ENCODE assay signal across 8 mouse cellular contexts in genomic region chr8:22399285-22399880, GRCm38 (mm10). TPM values are rescaled to one million over a fixed set of nuclear protein-coding genes. Genes with fewer than 3 reads are reported as not detected.
DNase-seq lines count a peak whose midpoint lies in the region; ATAC-seq and TF ChIP-seq lines count a peak whose summit lies in the region.

No protein-coding gene starts in this region.

- H3K4me3 ChIP-seq in kidney, embryonic 14.5 days (ENCODE audit: low read length): peak overlapping the region; percentile 75
- H3K4me3 ChIP-seq in cortical plate, adult 2 months (ENCODE audit: insufficient read depth, low read length): peak overlapping the region; percentile 61
- peak overlapping the region; percentile 92 for H3K4me3 ChIP-seq in hindbrain, embryonic 15.5 days
- peak overlapping the region; percentile 76; the same call in 1 of the 2 replicates for H3K4me3 ChIP-seq in midbrain, embryonic 16.5 days (ENCODE audit: low read depth, low read length)

- no peak for DNase-seq in kidney, adult 18-20 months
- DNase-seq in urinary bladder, adult 18-20 months (ENCODE audit: low spot score in 2 of 2): no peak
- DNase-seq in gastrocnemius, postnatal 25 days: no peak

- 0 out of 2 replicates have a peak overlapping the region, but pooled peaks have one; percentile 79 for H3K9ac ChIP-seq in kidney, embryonic 14.5 days (ENCODE audit: low read depth, low read length)
- no peak overlapping the region; the same call in 1 of the 2 replicates for H3K9ac ChIP-seq in hindbrain, embryonic 15.5 days
- peak overlapping the region; percentile 83; the same call in 1 of the 2 replicates for H3K9ac ChIP-seq in midbrain, embryonic 16.5 days (ENCODE audit: low read depth, low read length)

- no peak for ATAC-seq in kidney, embryonic 14.5 days (ENCODE audit: low FRiP score, low TSS enrichment)
- ATAC-seq in hindbrain, embryonic 15.5 days (ENCODE audit: low FRiP score, low read depth): no peak
- no peak for ATAC-seq in midbrain, embryonic 16.5 days
- ATAC-seq in inflammation-experienced regulatory T-cells, adult 6 months: no peak

- H3K27me3 ChIP-seq in kidney, embryonic 14.5 days (ENCODE audit: control insufficient read depth, insufficient read depth, low read length): no peaks in the 10 kb centered on the region
- no peaks in the 10 kb centered on the region for H3K27me3 ChIP-seq in hindbrain, embryonic 15.5 days
- H3K27me3 ChIP-seq in midbrain, embryonic 16.5 days (ENCODE audit: control insufficient read depth, insufficient read depth, low read depth, low read length): no peaks in the 10 kb centered on the region

- TF ChIP-seq POLR2A in cortical plate, adult 2 months (IDR thresholded peaks at IDR 0.05; ENCODE audit: extremely low read depth, insufficient read depth, low read length): no peak

- no peak overlapping the region for H3K27ac ChIP-seq in kidney, embryonic 14.5 days (ENCODE audit: low read depth, low read length)
- no peak overlapping the region for H3K27ac ChIP-seq in cortical plate, adult 2 months (ENCODE audit: insufficient read depth, low read length)
- peak overlapping the region; percentile 90; the same call in 1 of the 2 replicates for H3K27ac ChIP-seq in hindbrain, embryonic 15.5 days (replicated peaks)
- no peak overlapping the region for H3K27ac ChIP-seq in midbrain, embryonic 16.5 days (ENCODE audit: low read length)

- no peaks in the 10 kb centered on the region for H3K9me3 ChIP-seq in kidney, embryonic 14.5 days (ENCODE audit: control insufficient read depth, low read length)
- H3K9me3 ChIP-seq in hindbrain, embryonic 15.5 days: no peaks in the 10 kb centered on the region
- H3K9me3 ChIP-seq in midbrain, embryonic 16.5 days (replicated peaks; ENCODE audit: control insufficient read depth, low read length, poor library complexity, severe bottlenecking): no peaks in the 10 kb centered on the region

- TF ChIP-seq CTCF in cortical plate, adult 2 months (IDR thresholded peaks at IDR 0.05; ENCODE audit: extremely low read depth, insufficient read depth, low read length): no peak

- peak overlapping the region; percentile 80 for H3K4me2 ChIP-seq in kidney, embryonic 14.5 days (replicated peaks; ENCODE audit: low read depth, low read length)
- H3K4me2 ChIP-seq in hindbrain, embryonic 15.5 days: peak overlapping the region; percentile 82
- H3K4me2 ChIP-seq in midbrain, embryonic 16.5 days (ENCODE audit: low read length): peak overlapping the region; percentile 85

- H3K36me3 ChIP-seq in kidney, embryonic 14.5 days (ENCODE audit: control insufficient read depth, insufficient read depth, low read length): no peaks in the 10 kb centered on the region; the same call in 1 of the 2 replicates
- H3K36me3 ChIP-seq in hindbrain, embryonic 15.5 days: no peaks in the 10 kb centered on the region
- 0 out of 2 replicates have a peak, but pooled peaks cover 1% of the 10 kb centered on the region for H3K36me3 ChIP-seq in midbrain, embryonic 16.5 days (ENCODE audit: control insufficient read depth, insufficient read depth, low read length)

- H3K4me1 ChIP-seq in kidney, embryonic 14.5 days (ENCODE audit: control insufficient read depth, insufficient read depth, low read length): no peaks in the 10 kb centered on the region
- no peaks in the 10 kb centered on the region; the same call in 1 of the 2 replicates for H3K4me1 ChIP-seq in cortical plate, adult 2 months (ENCODE audit: control insufficient read depth, insufficient read depth, low read length)
- peaks cover 4% of the 10 kb centered on the region for H3K4me1 ChIP-seq in hindbrain, embryonic 15.5 days (replicated peaks)
- peaks cover 8% of the 10 kb centered on the region for H3K4me1 ChIP-seq in midbrain, embryonic 16.5 days (ENCODE audit: control insufficient read depth, insufficient read depth, low read length)

- 83% methylated on average over 8 of the region's 8 CpGs for WGBS in kidney, embryonic 14.5 days
- 90% methylated on average over 8 of the region's 8 CpGs for WGBS in hindbrain, embryonic 15.5 days
- WGBS in midbrain, embryonic 16.5 days: 86% methylated on average over 8 of the region's 8 CpGs

RNA-seq across cellular contexts. Expression of gene Slc25a15, which starts 1.0 kb away (rescaled TPM):
- 12.1 and 20.0 TPM in 2 replicates for polyA plus RNA-seq in kidney, embryonic 14.5 days (2014; fragmentation: Nextera tagmentation; extraction: Ambion mirVana)
- polyA plus RNA-seq in cortical plate, adult 2 months (2012; rRNA removed): 8.9 and 9.2 TPM in 2 replicates
- polyA plus RNA-seq in hindbrain, embryonic 15.5 days (2015; fragmentation: Nextera tagmentation; extraction: Ambion mirVana): 8.2 TPM in 2 replicates
- 7.1 and 7.2 TPM in 2 replicates for polyA plus RNA-seq in midbrain, embryonic 16.5 days (2015; fragmentation: Nextera tagmentation; extraction: Ambion mirVana)
- 10 to 100 TPM; 11.9 to 12.5 TPM for total RNA-seq in gastrocnemius, postnatal 25 days (2021)
- 1 to 10 TPM; 1.9 to 2.5 (median 2.4) TPM for polyA plus RNA-seq in inflammation-experienced regulatory T-cells, adult 6 months (2017; shearing (Covaris generic))

RNA-seq across cellular contexts. Expression of gene Mrps31, which starts 11.8 kb away (rescaled TPM):
- 47.1 and 48.3 TPM in 2 replicates for polyA plus RNA-seq in kidney, embryonic 14.5 days (2014; fragmentation: Nextera tagmentation; extraction: Ambion mirVana)
- 17.0 and 17.8 TPM in 2 replicates for polyA plus RNA-seq in cortical plate, adult 2 months (2012; rRNA removed)
- 32.1 and 33.3 TPM in 2 replicates for polyA plus RNA-seq in hindbrain, embryonic 15.5 days (2015; fragmentation: Nextera tagmentation; extraction: Ambion mirVana)
- 34.3 and 39.4 TPM in 2 replicates for polyA plus RNA-seq in midbrain, embryonic 16.5 days (2015; fragmentation: Nextera tagmentation; extraction: Ambion mirVana)
- 10 to 100 TPM; 27.6 to 32.2 TPM for total RNA-seq in gastrocnemius, postnatal 25 days (2021)
- polyA plus RNA-seq in inflammation-experienced regulatory T-cells, adult 6 months (2017; shearing (Covaris generic)): 10 to 100 TPM; 22.5 to 24.4 (median 24.4) TPM
